Mouse (Mus musculus) common myeloid progenitor, adult 5-6 weeks (primary cell): ENCODE results near the gene Sec14l4. TPM values are rescaled to one million over a fixed set of nuclear protein-coding genes. Genes with fewer than 3 reads are reported as not detected.
A peak's percentile ranks its signal among the peaks of the same experiment; 100 is the strongest.

Experiments used
- ATAC-seq: replicated peaks from 2 replicates; pipeline ENCODE4 v1.8.0; 2016; ENCODE audit warnings: low read depth, mild to moderate bottlenecking, moderate TSS enrichment, inconsistent platforms; ENCODE audit not compliant: poor library complexity, severe bottlenecking
- total RNA-seq: library from RNA; stranded (forward); fragments of 200-1000, 187-1606 nt; gene quantifications from 2 replicates; pipeline ENCODE4 v1.2.3, GENCODE M21; 2017

Gene Sec14l4
- total RNA-seq, 1 experiment from 2014 or later = not detected

GRCm38 (mm10) chr11:4023321-4023720 lies 7.9 kb upstream of the Sec14l4 start:
- ATAC-seq = no peak

GRCm38 (mm10) chr11:4027066-4027465 lies 4.2 kb upstream of the Sec14l4 start:
- ATAC-seq = no peak

- no peak for ATAC-seq
These were observed 3.5 kb upstream of the Sec14l4 start for GRCm38 (mm10) chr11:4027561-4028334.

GRCm38 (mm10) chr11:4029343-4029742 lies 1.9 kb upstream of the Sec14l4 start:
- ATAC-seq = no peak

GRCm38 (mm10) chr11:4031961-4032360 lies 699 bp downstream of the Sec14l4 start:
- no peak for ATAC-seq

- ATAC-seq = no peak
These were observed 2.2 kb downstream of the Sec14l4 start for GRCm38 (mm10) chr11:4033471-4033870.

GRCm38 (mm10) chr11:4034169-4034568 lies 2.9 kb downstream of the Sec14l4 start:
- no peak for ATAC-seq

GRCm38 (mm10) chr11:4035116-4035892 lies 4.0 kb downstream of the Sec14l4 start:
- no peak; the same call in 1 of the 2 replicates for ATAC-seq

GRCm38 (mm10) chr11:4035916-4036315 lies 4.7 kb downstream of the Sec14l4 start:
- no peak for ATAC-seq

GRCm38 (mm10) chr11:4036365-4037084 lies 5.3 kb downstream of the Sec14l4 start:
- no peak for ATAC-seq

- no peak for ATAC-seq
These were observed 8.7 kb downstream of the Sec14l4 start for GRCm38 (mm10) chr11:4039951-4040350.

GRCm38 (mm10) chr11:4041123-4041625 lies 9.9 kb downstream of the Sec14l4 start:
- ATAC-seq = no peak

GRCm38 (mm10) chr11:4043081-4043480 lies 11.8 kb downstream of the Sec14l4 start:
- no peak for ATAC-seq

GRCm38 (mm10) chr11:4046526-4046925 lies 15.3 kb downstream of the Sec14l4 start:
- ATAC-seq = no peak

- no peak for ATAC-seq
These were observed 16.5 kb downstream of the Sec14l4 start for GRCm38 (mm10) chr11:4047766-4048165.

GRCm38 (mm10) chr11:4048438-4048837 lies 17.2 kb downstream of the Sec14l4 start:
- ATAC-seq = no peak

- peak; percentile 79 for ATAC-seq
These were observed 22.3 kb downstream of the Sec14l4 start for GRCm38 (mm10) chr11:4053586-4053985.

- no peak for ATAC-seq
These were observed 29.8 kb downstream of the Sec14l4 start for GRCm38 (mm10) chr11:4060866-4061575.

GRCm38 (mm10) chr11:4062523-4062922 lies 31.3 kb downstream of the Sec14l4 start:
- no peak for ATAC-seq

GRCm38 (mm10) chr11:4062981-4063380 lies 31.7 kb downstream of the Sec14l4 start:
- ATAC-seq = no peak
